Mouse (Mus musculus): Measurements from ENCODE around the gene Mymk. TPM values are rescaled to one million over a fixed set of nuclear protein-coding genes. Genes with fewer than 3 reads are reported as not detected.

Gene Mymk
- polyA plus RNA-seq, 1 experiment: 1,410 TPM

DNA sequence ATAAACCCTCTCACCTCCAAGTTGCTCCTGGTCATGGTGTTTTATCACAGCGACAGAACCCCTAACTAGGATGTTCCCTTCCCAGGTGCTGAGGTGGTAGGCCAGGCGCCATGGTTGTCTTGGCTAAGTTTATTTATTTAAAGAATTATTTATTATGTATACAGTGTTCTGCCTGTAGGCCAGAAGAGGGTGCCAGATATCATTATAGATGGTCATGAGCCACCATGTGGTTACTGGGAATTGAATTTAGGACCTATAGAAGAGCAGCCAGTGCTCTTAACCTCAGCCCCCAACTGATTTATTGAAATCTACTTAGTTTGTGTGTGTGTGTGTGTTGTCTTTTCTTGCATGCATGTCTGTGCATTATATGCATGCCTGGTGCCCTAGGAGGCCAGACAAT lies 39.6 kb downstream of the Mymk start:
- TF ChIP-seq USF1 (IDR thresholded peaks at IDR 0.05; ENCODE audit: low read depth): no peak

DNA sequence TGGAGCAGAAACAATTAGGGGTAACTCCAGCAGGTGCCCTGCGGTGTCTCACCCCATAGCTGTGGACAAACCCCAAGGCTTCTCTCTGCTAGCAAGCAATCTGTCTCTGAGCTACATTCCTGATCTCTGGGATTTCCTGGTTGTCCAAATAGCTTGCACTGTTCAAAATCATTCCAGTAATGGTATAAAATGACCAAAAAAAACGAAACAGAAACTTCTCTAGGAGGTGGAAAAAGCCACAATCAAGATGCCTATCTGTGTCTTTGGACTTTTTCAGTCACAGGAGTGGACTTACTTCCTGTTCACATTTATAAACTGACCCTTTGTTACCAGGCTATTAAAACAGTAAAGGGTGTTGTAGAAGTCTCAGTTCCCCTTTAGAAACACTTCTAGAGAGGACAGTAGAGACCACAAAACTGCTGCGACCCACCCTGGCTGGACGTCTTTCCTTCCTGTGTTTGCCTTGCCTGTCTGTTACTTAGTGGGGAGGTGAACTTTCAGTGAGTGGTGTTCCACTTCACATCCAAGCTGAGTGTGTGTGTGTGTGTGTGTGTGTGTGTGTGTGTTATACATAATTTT lies 43.5 kb downstream of the Mymk start:
- Histone ChIP-seq H3K36me3 (ENCODE audit: control insufficient read depth, insufficient read depth) (no peaks in the 10 kb centered on the region), H3K4me3 (peak overlapping the region; percentile 35), H3K27me3 (ENCODE audit: control insufficient read depth, insufficient read depth, insufficient read length) (peaks cover 6% of the 10 kb centered on the region), H3K4me2 (ENCODE audit: low read depth) (peak overlapping the region; percentile 53), H3ac (ENCODE audit: control insufficient read depth, insufficient read length) (no peak overlapping the region), H3K79me2 (ENCODE audit: control insufficient read depth, insufficient read depth) (no peaks in the 10 kb centered on the region)
- peak in 1 of 3 experiments; percentile 62 for TF ChIP-seq MYOG (IDR thresholded peaks at IDR 0.05; ENCODE audit: control insufficient read depth in 1 of 3, insufficient read depth in 1 of 3, insufficient read length in 2 of 3, low read depth in 2 of 3)
- TF ChIP-seq E2F4 (IDR thresholded peaks at IDR 0.05; ENCODE audit: insufficient read depth): no peak
- TF ChIP-seq TCF12 (IDR thresholded peaks at IDR 0.05; ENCODE audit: insufficient read depth, poor library complexity, severe bottlenecking): no peak
- TF ChIP-seq SRF (IDR thresholded peaks at IDR 0.05; ENCODE audit: control insufficient read depth, insufficient read length, low read depth): no peak
- no peak for TF ChIP-seq MAX (IDR thresholded peaks at IDR 0.05; ENCODE audit: low read depth)
- no peak for TF ChIP-seq CEBPB (IDR thresholded peaks at IDR 0.05; ENCODE audit: insufficient read depth, poor library complexity, severe bottlenecking)
- TF ChIP-seq USF1 (IDR thresholded peaks at IDR 0.05; ENCODE audit: low read depth): no peak

More for the DNA sequence above, 39.6 kb downstream of the Mymk start:
- H3K4me3 ChIP-seq: no peak overlapping the region
- H3K79me2 ChIP-seq (ENCODE audit: control insufficient read depth, insufficient read depth): no peaks in the 10 kb centered on the region
- H3K27me3 ChIP-seq (ENCODE audit: control insufficient read depth, insufficient read depth, insufficient read length): peaks cover 12% of the 10 kb centered on the region
- H3ac ChIP-seq (ENCODE audit: control insufficient read depth, insufficient read length): no peak overlapping the region
- no peak overlapping the region for H3K4me2 ChIP-seq (ENCODE audit: low read depth)
- no peaks in the 10 kb centered on the region for H3K36me3 ChIP-seq (ENCODE audit: control insufficient read depth, insufficient read depth)

DNA sequence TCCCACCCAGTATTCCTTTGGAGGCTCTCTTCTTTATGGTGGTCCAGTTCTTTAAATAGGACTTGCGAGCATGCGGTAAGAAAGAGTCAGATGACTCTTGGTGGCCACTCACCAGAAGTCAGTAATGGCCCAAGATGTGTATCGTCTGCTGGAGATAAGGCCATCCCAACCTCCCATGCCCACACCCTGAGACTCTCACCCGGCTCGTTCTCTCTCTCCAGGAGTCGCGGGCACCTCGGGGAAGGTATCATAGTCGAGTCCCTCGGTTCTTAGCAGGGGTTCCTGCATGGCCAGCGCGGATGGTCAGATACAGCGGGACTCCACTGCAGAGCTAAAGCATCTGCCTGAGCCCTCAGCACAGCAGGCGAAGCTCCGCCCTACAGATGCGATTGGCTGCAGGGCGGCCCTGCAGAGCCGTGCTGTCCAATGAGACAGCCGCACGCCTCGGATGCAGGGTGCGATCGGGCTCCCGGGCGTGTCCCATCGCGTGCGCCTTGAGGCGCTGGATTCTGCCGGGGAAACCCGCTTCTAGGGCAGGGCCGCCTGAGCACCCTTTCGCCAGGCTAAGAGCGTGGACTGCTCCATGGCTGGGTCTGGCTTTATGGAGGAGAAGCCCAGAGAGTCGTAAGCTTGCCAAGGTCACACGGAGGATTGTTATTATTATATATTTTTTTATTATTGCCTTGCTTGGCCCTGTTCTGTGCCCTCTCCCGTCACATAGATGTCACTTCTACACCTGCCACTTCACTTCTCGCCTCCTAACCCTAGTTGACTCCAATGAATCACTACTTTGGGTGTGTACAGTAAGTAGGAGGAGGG lies 44.2 kb downstream of the Mymk start, which contains the start of gene Slc2a6:
Gene Slc2a6, minus strand, starts transcription at position 381 of the 819 bp plus-strand sequence.
- peaks cover 5% of the 10 kb centered on the region for H3K27me3 ChIP-seq (ENCODE audit: control insufficient read depth, insufficient read depth, insufficient read length)
- H3K4me2 ChIP-seq (ENCODE audit: low read depth): peak within 1 kb of the TSS; percentile 58
- H3K79me2 ChIP-seq (ENCODE audit: control insufficient read depth, insufficient read depth): no peaks in the 10 kb centered on the region
- H3K4me3 ChIP-seq: peak within 1 kb of the TSS; percentile 35
- H3ac ChIP-seq (ENCODE audit: control insufficient read depth, insufficient read length): no peak within 1 kb of the TSS
- no peaks in the 10 kb centered on the region for H3K36me3 ChIP-seq (ENCODE audit: control insufficient read depth, insufficient read depth)
- TF ChIP-seq SRF (IDR thresholded peaks at IDR 0.05; ENCODE audit: control insufficient read depth, insufficient read length, low read depth) (no peak), TCF12 (IDR thresholded peaks at IDR 0.05; ENCODE audit: insufficient read depth, poor library complexity, severe bottlenecking) (peak; percentile 21), MAX (IDR thresholded peaks at IDR 0.05; ENCODE audit: low read depth) (no peak), TCF3 (IDR thresholded peaks at IDR 0.05; ENCODE audit: insufficient read length, low read depth) (no peak), USF1 (IDR thresholded peaks at IDR 0.05; ENCODE audit: low read depth) (no peak), MYOD1 (IDR thresholded peaks at IDR 0.05; ENCODE audit: control insufficient read depth in 1 of 3, insufficient read length in 2 of 3, low read depth in 2 of 3) (peak in 2 of 3 experiments; percentile 61 to 74), POLR2AphosphoS2 (IDR thresholded peaks at IDR 0.05; ENCODE audit: insufficient read length, low read depth) (peak; percentile 54), POLR2A (IDR thresholded peaks at IDR 0.05; ENCODE audit: insufficient read length, low read depth) (peak; percentile 76), CEBPB (IDR thresholded peaks at IDR 0.05; ENCODE audit: insufficient read depth, poor library complexity, severe bottlenecking) (no peak), REST (IDR thresholded peaks at IDR 0.05; ENCODE audit: insufficient read depth, insufficient read length) (no peak), MYOG (IDR thresholded peaks at IDR 0.05; ENCODE audit: control insufficient read depth in 1 of 3, insufficient read depth in 1 of 3, insufficient read length in 2 of 3, low read depth in 2 of 3) (no peak), E2F4 (IDR thresholded peaks at IDR 0.05; ENCODE audit: insufficient read depth) (no peak)

DNA sequence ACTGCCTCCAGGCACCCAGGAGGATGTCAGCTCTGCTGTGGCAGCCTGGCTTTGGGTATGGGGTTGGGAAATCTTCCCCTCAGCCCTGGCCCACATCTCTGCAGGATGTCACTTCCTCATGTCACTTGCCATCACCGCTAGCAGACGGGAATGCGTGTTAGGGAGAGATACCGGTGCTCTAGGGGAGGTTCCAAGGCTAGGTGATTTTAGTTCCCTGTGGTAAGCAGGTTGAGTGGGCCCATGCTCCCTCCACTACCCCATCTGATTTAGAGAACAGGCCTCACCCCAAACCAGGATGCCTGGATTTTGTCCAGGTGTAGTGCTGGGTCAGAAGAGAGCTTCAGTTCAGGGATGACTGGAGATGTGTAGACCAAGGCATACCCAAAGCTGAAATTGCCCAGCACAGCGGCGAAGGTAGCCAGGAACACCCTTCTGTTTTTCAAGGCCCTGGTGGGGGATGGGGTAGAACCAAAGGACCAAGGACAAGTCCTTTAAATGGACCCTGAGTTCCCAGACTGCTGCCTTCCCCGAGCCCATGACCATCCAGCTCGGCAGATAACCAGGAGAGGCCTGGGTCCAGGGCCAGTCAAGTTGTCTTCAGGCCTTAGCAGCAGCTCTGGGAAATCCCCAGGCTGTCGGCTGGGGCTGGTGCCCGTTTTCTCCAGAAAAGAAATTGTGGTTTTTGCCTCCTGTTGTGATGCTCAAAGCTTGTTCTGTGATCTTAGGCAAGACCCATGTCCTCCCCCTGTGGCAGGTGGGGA lies 44.9 kb downstream of the Mymk start:
- TF ChIP-seq MYOD1 (IDR thresholded peaks at IDR 0.05; ENCODE audit: control insufficient read depth in 1 of 3, insufficient read length in 2 of 3, low read depth in 2 of 3) (no peak), POLR2AphosphoS2 (IDR thresholded peaks at IDR 0.05; ENCODE audit: insufficient read length, low read depth) (no peak), TCF12 (IDR thresholded peaks at IDR 0.05; ENCODE audit: insufficient read depth, poor library complexity, severe bottlenecking) (no peak), MAX (IDR thresholded peaks at IDR 0.05; ENCODE audit: low read depth) (no peak), CEBPB (IDR thresholded peaks at IDR 0.05; ENCODE audit: insufficient read depth, poor library complexity, severe bottlenecking) (no peak), SRF (IDR thresholded peaks at IDR 0.05; ENCODE audit: control insufficient read depth, insufficient read length, low read depth) (no peak), POLR2A (IDR thresholded peaks at IDR 0.05; ENCODE audit: insufficient read length, low read depth) (no peak), E2F4 (IDR thresholded peaks at IDR 0.05; ENCODE audit: insufficient read depth) (no peak)
- no peaks in the 10 kb centered on the region for H3K36me3 ChIP-seq (ENCODE audit: control insufficient read depth, insufficient read depth)
- peak overlapping the region; percentile 58 for H3K4me2 ChIP-seq (ENCODE audit: low read depth)
- H3K27me3 ChIP-seq (ENCODE audit: control insufficient read depth, insufficient read depth, insufficient read length): peaks cover 5% of the 10 kb centered on the region
- peak overlapping the region; percentile 35 for H3K4me3 ChIP-seq
- H3K79me2 ChIP-seq (ENCODE audit: control insufficient read depth, insufficient read depth): no peaks in the 10 kb centered on the region
- H3ac ChIP-seq (ENCODE audit: control insufficient read depth, insufficient read length): no peak overlapping the region
